ENCODE assay signal across 11 mouse cellular contexts in genomic region chr11:5381226-5381625, GRCm38 (mm10).
A peak's percentile ranks its signal among the peaks of the same experiment; 100 is the strongest.
DNase-seq lines count a peak whose midpoint lies in the region; ATAC-seq and TF ChIP-seq lines count a peak whose summit lies in the region.
"Had no signal": no experiment of that assay in that cellular context is flagged by ENCODE, and none has a peak within 500 bp of the region (broad histone marks: within the 10 kb centered on the region; RNA-seq: fewer than 3 reads in every experiment).

No protein-coding gene starts in this region.

- ATAC-seq in intestine, postnatal 0 days, result no peak
- ATAC-seq in liver, postnatal 0 days, result no peak

- no peak overlapping the region for H3K4me3 ChIP-seq in intestine, postnatal 0 days (ENCODE audit: low read depth, low read length)
- no peak overlapping the region for H3K4me3 ChIP-seq in liver, postnatal 0 days (ENCODE audit: low read depth, low read length)
- H3K4me3 ChIP-seq: forebrain, embryonic 10.5 days; liver, embryonic 13.5 days had no signal

- no peak for TF ChIP-seq EP300 in liver, postnatal 0 days (IDR thresholded peaks at IDR 0.05; ENCODE audit: low read depth)

- H3K4me2 ChIP-seq in intestine, postnatal 0 days (replicated peaks; ENCODE audit: low read depth), result no peak overlapping the region
- H3K4me2 ChIP-seq in liver, postnatal 0 days (ENCODE audit: low read depth, low read length), result no peak overlapping the region
- H3K4me2 ChIP-seq: liver, embryonic 13.5 days had no signal

- H3K36me3 ChIP-seq in intestine, postnatal 0 days (ENCODE audit: control insufficient read depth, insufficient read depth), result no peaks in the 10 kb centered on the region
- no peaks in the 10 kb centered on the region for H3K36me3 ChIP-seq in liver, postnatal 0 days (replicated peaks; ENCODE audit: insufficient read depth, low read length)
- H3K36me3 ChIP-seq: liver, embryonic 13.5 days had no signal

- intact Hi-C loops in heart, postnatal 25 days (cut with DNase I), result no loop called here

- 82% methylated on average over 5 of the region's 5 CpGs for WGBS in intestine, postnatal 0 days
- WGBS in liver, postnatal 0 days (ENCODE audit: insufficient replicate concordance), result 83% methylated on average over 5 of the region's 5 CpGs

- DNase-seq in kidney, adult 18-20 months, result peak; percentile 18
- no peak for DNase-seq in kidney, postnatal 36 days
- DNase-seq in Muller cell, postnatal 12 days (ENCODE audit: inconsistent ontology term), result peak; percentile 72
- peak; percentile 24 for DNase-seq in adrenal gland, postnatal 10 days
- DNase-seq in heart, postnatal 25 days (ENCODE audit: low spot score), result peak; percentile 1
- DNase-seq in liver, postnatal 0 days, result no peak
- DNase-seq in left cerebral cortex, adult 9 months (ENCODE audit: low spot score in 2 of 2), result no peak
- DNase-seq: liver, embryonic 13.5 days; thymus, postnatal 4 days had no signal

- H3K27me3 ChIP-seq in intestine, postnatal 0 days (replicated peaks; ENCODE audit: control insufficient read depth, insufficient read depth, low read length), result no peaks in the 10 kb centered on the region
- no peaks in the 10 kb centered on the region for H3K27me3 ChIP-seq in liver, postnatal 0 days (ENCODE audit: insufficient read depth, low read length)
- H3K27me3 ChIP-seq: liver, embryonic 13.5 days had no signal

- H3K27ac ChIP-seq in intestine, postnatal 0 days (ENCODE audit: low read depth, low read length), result no peak overlapping the region
- no peak overlapping the region for H3K27ac ChIP-seq in liver, postnatal 0 days (ENCODE audit: low read depth)
- H3K27ac ChIP-seq: forebrain, embryonic 10.5 days; liver, embryonic 13.5 days had no signal

- H3K9me3 ChIP-seq in intestine, postnatal 0 days (ENCODE audit: control insufficient read depth), result no peaks in the 10 kb centered on the region
- H3K9me3 ChIP-seq in liver, postnatal 0 days (ENCODE audit: low read length), result no peaks in the 10 kb centered on the region
- H3K9me3 ChIP-seq: forebrain, embryonic 10.5 days; liver, embryonic 13.5 days had no signal

- TF ChIP-seq CTCF in intestine, postnatal 0 days (IDR thresholded peaks at IDR 0.05; ENCODE audit: low read depth), result no peak
- no peak for TF ChIP-seq CTCF in liver, postnatal 0 days (IDR thresholded peaks at IDR 0.05; ENCODE audit: low read depth)

- no peak overlapping the region for H3K9ac ChIP-seq in intestine, postnatal 0 days (ENCODE audit: low read depth, low read length)
- H3K9ac ChIP-seq in liver, postnatal 0 days (replicated peaks), result no peak overlapping the region
- H3K9ac ChIP-seq: liver, embryonic 13.5 days had no signal

- peaks cover 3% of the 10 kb centered on the region; the same call in 1 of the 2 replicates for H3K4me1 ChIP-seq in intestine, postnatal 0 days (replicated peaks; ENCODE audit: control insufficient read depth, insufficient read depth, low read length)
- 0 out of 2 replicates have a peak, but pooled peaks cover 2% of the 10 kb centered on the region for H3K4me1 ChIP-seq in liver, postnatal 0 days (ENCODE audit: insufficient read depth)
- H3K4me1 ChIP-seq: liver, embryonic 13.5 days had no signal

Comparison
In these comparisons a context has a peak if more than half of its experiments do, and no peak if none do; other contexts are left out.
1. DNase-seq: peak in kidney, adult 18-20 months (single experiment), Muller cell, postnatal 12 days (single experiment), adrenal gland, postnatal 10 days (single experiment) and heart, postnatal 25 days (single experiment); none in kidney, postnatal 36 days (0 of 2), liver, postnatal 0 days (single experiment) and left cerebral cortex, adult 9 months (0 of 2).